Mouse (Mus musculus): ENCODE measurements at regions not wholly inside any gene's neighbourhood (a gene's known extent, or its start where the extent isn't known, plus 50 kb on each side); places are given as distances from the start of the nearest gene placed in this dataset.
"Not testable (repeated sequence)": the region's sequence is repeated elsewhere in the genome, so short reads cannot be mapped to it uniquely, and the experiment has no call there.

- no peak for DNase-seq
These were observed 815.6 kb upstream of the Sox9 start for GRCm38 (mm10) chr11:111966401-111966800.

GRCm38 (mm10) chr11:111971001-111971400, 811.0 kb upstream of the Sox9 start:
- no peak for DNase-seq

GRCm38 (mm10) chr11:111978667-111979066, 803.4 kb upstream of the Sox9 start:
- no peak for DNase-seq

- DNase-seq, result no peak
These were observed 785.6 kb upstream of the Sox9 start for GRCm38 (mm10) chr11:111996395-111996794.

- not testable (repeated sequence) for DNase-seq
These were observed 771.2 kb upstream of the Sox9 start for GRCm38 (mm10) chr11:112010848-112011247.

GRCm38 (mm10) chr11:112017906-112018305, 764.1 kb upstream of the Sox9 start:
- DNase-seq, result no peak

GRCm38 (mm10) chr11:112028031-112028430, 754.0 kb upstream of the Sox9 start:
- no peak for DNase-seq

GRCm38 (mm10) chr11:112038741-112039140, 743.3 kb upstream of the Sox9 start:
- no peak for DNase-seq

- no peak for DNase-seq
These were observed 737.6 kb upstream of the Sox9 start for GRCm38 (mm10) chr11:112044455-112044854.

GRCm38 (mm10) chr11:112045353-112045752, 736.7 kb upstream of the Sox9 start:
- DNase-seq, result no peak

GRCm38 (mm10) chr11:112050362-112050761, 731.7 kb upstream of the Sox9 start:
- DNase-seq, result no peak

- DNase-seq, result no peak
These were observed 726.4 kb upstream of the Sox9 start for GRCm38 (mm10) chr11:112055591-112055990.

- no peak for DNase-seq
These were observed 714.8 kb upstream of the Sox9 start for GRCm38 (mm10) chr11:112067176-112067575.

GRCm38 (mm10) chr11:112068821-112069220, 713.2 kb upstream of the Sox9 start:
- DNase-seq, result no peak

- DNase-seq, result no peak
These were observed 710.5 kb upstream of the Sox9 start for GRCm38 (mm10) chr11:112071571-112071970.

GRCm38 (mm10) chr11:112081386-112081785, 700.6 kb upstream of the Sox9 start:
- DNase-seq, result no peak

- DNase-seq, result no peak
These were observed 699.0 kb upstream of the Sox9 start for GRCm38 (mm10) chr11:112083019-112083418.

GRCm38 (mm10) chr11:112092168-112092567, 689.9 kb upstream of the Sox9 start:
- no peak for DNase-seq

GRCm38 (mm10) chr11:112095009-112095408, 687.0 kb upstream of the Sox9 start:
- no peak for DNase-seq

GRCm38 (mm10) chr11:112098161-112098560, 683.9 kb upstream of the Sox9 start:
- DNase-seq, result no peak

- DNase-seq, result no peak
These were observed 678.8 kb upstream of the Sox9 start for GRCm38 (mm10) chr11:112103252-112103651.

- DNase-seq, result no peak
These were observed 675.1 kb upstream of the Sox9 start for GRCm38 (mm10) chr11:112106891-112107290.

- DNase-seq, result no peak
These were observed 674.7 kb upstream of the Sox9 start for GRCm38 (mm10) chr11:112107314-112107713.

- no peak for DNase-seq
These were observed 661.0 kb upstream of the Sox9 start for GRCm38 (mm10) chr11:112121026-112121425.

GRCm38 (mm10) chr11:112121831-112122230, 660.2 kb upstream of the Sox9 start:
- DNase-seq, result no peak

Data from cerebellum, postnatal 36 days (tissue).